Mouse (Mus musculus) neural tube, embryonic 13.5 days (tissue): Measurements from ENCODE around the gene Clca4a. TPM values are rescaled to one million over a fixed set of nuclear protein-coding genes. Genes with fewer than 3 reads are reported as not detected.
"Not testable (repeated sequence)": the region's sequence is repeated elsewhere in the genome, so short reads cannot be mapped to it uniquely, and the experiment has no call there.

Source experiments
- ATAC-seq: fragments of 200-750 bp; cut with Nextera tagmentation; 2 replicates; pipeline ENCODE4 v1.8.0; 2017; ENCODE audit warnings: low read depth, mild to moderate bottlenecking, moderate TSS enrichment, moderate library complexity
- H3K27ac ChIP-seq: fragments of 300-500 bp; sonication (generic); replicated peaks from 2 replicates; pipeline ENCODE4 v1.5.1; 2015; ENCODE audit warnings: moderate library complexity, mild to moderate bottlenecking, inconsistent platforms
- H3K27me3 ChIP-seq: fragments of 300-500 bp; sonication (generic); 2 replicates; pipeline ENCODE4 v1.6.1; 2015; ENCODE audit warnings: mild to moderate bottlenecking, inconsistent platforms
- H3K36me3 ChIP-seq: fragments of 300-500 bp; sonication (generic); 2 replicates; pipeline ENCODE4 v1.6.1; 2015; ENCODE audit warnings: mild to moderate bottlenecking, inconsistent platforms
- H3K4me1 ChIP-seq: fragments of 300-500 bp; sonication (generic); replicated peaks from 2 replicates; pipeline ENCODE4 v1.6.1; 2015; ENCODE audit warnings: inconsistent platforms
- H3K4me2 ChIP-seq: fragments of 300-500 bp; sonication (generic); 2 replicates; pipeline ENCODE4 v1.6.1; 2015; ENCODE audit warnings: inconsistent platforms, mild to moderate bottlenecking, moderate library complexity
- H3K4me3 ChIP-seq: fragments of 300-500 bp; sonication (generic); 2 replicates; pipeline ENCODE4 v1.5.1; 2015; ENCODE audit warnings: mild to moderate bottlenecking, inconsistent platforms
- H3K9ac ChIP-seq: fragments of 300-500 bp; sonication (generic); 2 replicates; pipeline ENCODE4 v1.6.1; 2015; ENCODE audit warnings: moderate library complexity, mild to moderate bottlenecking, inconsistent platforms
- H3K9me3 ChIP-seq: fragments of 300-500 bp; sonication (generic); 2 replicates; pipeline ENCODE4 v1.6.1; 2016; ENCODE audit warnings: inconsistent platforms
- WGBS: fragments of 180-500 bp; shearing (Covaris S2); methylation state at CpG from one replicate; pipeline ENCODE4 v1.1.7; 2015; 5-methylcytosine and 5-hydroxymethylcytosine counted together
- polyA plus RNA-seq: library from polyadenylated mRNA; unstranded; fragments of >200 nt; fragmentation: Nextera tagmentation; extraction: Ambion mirVana; gene quantifications from 2 replicates; pipeline ENCODE4 v1.2.1, GENCODE M21; 2015

Gene Clca4a
- polyA plus RNA-seq, 1 experiment from 2014 or later: not detected

- Histone ChIP-seq H3K9ac (no peak overlapping the region), H3K4me1 (no peaks in the 10 kb centered on the region), H3K9me3 (no peaks in the 10 kb centered on the region), H3K27me3 (no peaks in the 10 kb centered on the region), H3K4me3 (no peak overlapping the region), H3K27ac (no peak overlapping the region), H3K36me3 (no peaks in the 10 kb centered on the region), H3K4me2 (no peak overlapping the region)
- no peak for ATAC-seq
- WGBS: 69% methylated on average over 4 of the region's 4 CpGs
These were observed 24.0 kb downstream of the Clca4a start for GRCm38 (mm10) chr3:144950829-144951228.

- 18% methylated on average over 5 of the region's 5 CpGs for WGBS
These were observed 27.5 kb downstream of the Clca4a start for GRCm38 (mm10) chr3:144947376-144947775.

GRCm38 (mm10) chr3:144933625-144934024 lies 41.2 kb downstream of the Clca4a start:
- not testable (repeated sequence) for H3K9ac ChIP-seq, H3K36me3 ChIP-seq, H3K9me3 ChIP-seq, H3K27me3 ChIP-seq, H3K27ac ChIP-seq, H3K4me1 ChIP-seq, ATAC-seq, H3K4me3 ChIP-seq, H3K4me2 ChIP-seq

More at GRCm38 (mm10) chr3:144947376-144947775, 27.5 kb downstream of the Clca4a start:
- H3K4me3 ChIP-seq, H3K9ac ChIP-seq, H3K36me3 ChIP-seq, H3K9me3 ChIP-seq, H3K4me2 ChIP-seq, ATAC-seq, H3K4me1 ChIP-seq, H3K27me3 ChIP-seq, H3K27ac ChIP-seq: not testable (repeated sequence)

- H3K4me2 ChIP-seq: no peak overlapping the region
- H3K4me1 ChIP-seq: no peaks in the 10 kb centered on the region
- no peaks in the 10 kb centered on the region for H3K36me3 ChIP-seq
- no peaks in the 10 kb centered on the region for H3K9me3 ChIP-seq
- H3K27me3 ChIP-seq: no peaks in the 10 kb centered on the region
- H3K27ac ChIP-seq: no peak overlapping the region
- no peak overlapping the region for H3K4me3 ChIP-seq
- ATAC-seq: no peak
- WGBS: 93% methylated on average over 1 of the region's 1 CpGs
- H3K9ac ChIP-seq: no peak overlapping the region
These were observed 41.8 kb downstream of the Clca4a start for GRCm38 (mm10) chr3:144933011-144933491.

- Histone ChIP-seq H3K36me3 (no peaks in the 10 kb centered on the region), H3K27ac (no peak within 1 kb of the TSS), H3K9ac (no peak within 1 kb of the TSS), H3K4me3 (no peak within 1 kb of the TSS), H3K4me1 (no peaks in the 10 kb centered on the region), H3K27me3 (no peaks in the 10 kb centered on the region), H3K4me2 (no peak within 1 kb of the TSS), H3K9me3 (no peaks in the 10 kb centered on the region)
- no peak for ATAC-seq
These were observed 42.5 kb downstream of the Clca4a start, which contains the start of gene Clca4b for GRCm38 (mm10) chr3:144932335-144932734. Gene Clca4b, minus strand, starts transcription at chr3:144932529.

- WGBS: 85% methylated on average over 2 of the region's 2 CpGs
These were observed 60.8 kb downstream of the Clca4a start for GRCm38 (mm10) chr3:144914014-144914413.

More at GRCm38 (mm10) chr3:144914014-144914413, 60.8 kb downstream of the Clca4a start:
- no peaks in the 10 kb centered on the region for H3K9me3 ChIP-seq
- no peak overlapping the region for H3K9ac ChIP-seq
- H3K27me3 ChIP-seq: no peaks in the 10 kb centered on the region
- H3K4me1 ChIP-seq: no peaks in the 10 kb centered on the region
- H3K4me2 ChIP-seq: no peak overlapping the region
- H3K4me3 ChIP-seq: no peak overlapping the region
- ATAC-seq: no peak
- H3K36me3 ChIP-seq: no peaks in the 10 kb centered on the region
- H3K27ac ChIP-seq: no peak overlapping the region

Other genes with a start within 250 kb of the Clca4a start
- 0.39 and 0.45 TPM in 2 replicates for gene Clca3a1, start 214.1 kb downstream of the Clca4a start, polyA plus RNA-seq
- gene Clca3a2, start 155.6 kb downstream of the Clca4a start, polyA plus RNA-seq: 0.06 TPM in 1 of 2 replicates, not detected in the other
- not detected in 2 replicates for gene Clca3b, start 125.7 kb downstream of the Clca4a start, polyA plus RNA-seq
- gene Clca4b, start 42.5 kb downstream of the Clca4a start, polyA plus RNA-seq: not detected in 2 replicates
- gene Clca1, start 57.7 kb upstream of the Clca4a start, polyA plus RNA-seq: not detected in 2 replicates
- gene Clca2, start 124.4 kb upstream of the Clca4a start, polyA plus RNA-seq: 0.10 and 0.11 TPM in 2 replicates
- gene Odf2l, start 143.5 kb upstream of the Clca4a start, polyA plus RNA-seq: 11.8 and 16.7 TPM in 2 replicates